16 mouse cellular contexts compared by ENCODE assay signal in genomic region chr1:37956690-37957431, GRCm38 (mm10). TPM values are rescaled to one million over a fixed set of nuclear protein-coding genes. Genes with fewer than 3 reads are reported as not detected.
DNase-seq lines count a peak whose midpoint lies in the region; TF ChIP-seq lines count a peak whose summit lies in the region.
"Had no signal": no experiment of that assay in that cellular context is flagged by ENCODE, and none has a peak within 500 bp of the region (broad histone marks: within the 10 kb centered on the region; RNA-seq: fewer than 3 reads in every experiment).

No protein-coding gene starts in this region.

- H3K27ac ChIP-seq in layer of hippocampus, adult 2 months, result no peak overlapping the region
- H3K27ac ChIP-seq: embryonic facial prominence, embryonic 12.5 days; limb, embryonic 15.5 days; midbrain, embryonic 12.5 days; stomach, postnatal 0 days had no signal

- peak; percentile 13 to 22 for DNase-seq in frontal cortex, adult 2 months (ENCODE audit: extremely low spot score in 1 of 2, low spot score in 1 of 2)
- no peak for DNase-seq in frontal cortex, postnatal 25 days (ENCODE audit: low spot score in 2 of 2)
- DNase-seq in left cerebral cortex, postnatal 4 days, result peak; percentile 27
- no peak for DNase-seq in left cerebral cortex, adult 9 months (ENCODE audit: low spot score in 2 of 2)
- DNase-seq in testis, postnatal 14 days (ENCODE audit: low spot score), result peak; percentile 21
- DNase-seq in testis, postnatal 10 days (ENCODE audit: low spot score), result no peak
- no peak for DNase-seq in embryo, embryonic 9.5 days (ENCODE audit: extremely low spot score)
- DNase-seq in layer of hippocampus, adult 2 months (ENCODE audit: low spot score in 2 of 2), result no peak
- DNase-seq: cerebellum, adult 2 months; gastrocnemius, postnatal 10 days; heart, postnatal 14 days had no signal

- no peak overlapping the region for H3K4me3 ChIP-seq in layer of hippocampus, adult 2 months
- H3K4me3 ChIP-seq: embryonic facial prominence, embryonic 12.5 days; limb, embryonic 15.5 days; midbrain, embryonic 12.5 days had no signal

- intact Hi-C loops in left cerebral cortex, postnatal 4 days (cut with DNase I), result no loop called here

- no peak for TF ChIP-seq CTCF in layer of hippocampus, adult 2 months (conservative IDR thresholded peaks at IDR 0.05)

RNA-seq across cellular contexts. Expression of gene Lyg1, which starts 0.7 kb away (rescaled TPM):
- polyA plus RNA-seq in frontal cortex, adult 2 months (2012; rRNA removed), result not detected in 2 replicates
- total RNA-seq in left cerebral cortex, postnatal 4 days (2021), result not detected
- not detected for total RNA-seq in layer of hippocampus, adult 2 months (2021)
- total RNA-seq: gastrocnemius, postnatal 10 days; heart, postnatal 14 days had no signal
- polyA plus RNA-seq: cerebellum, adult 2 months; embryonic facial prominence, embryonic 12.5 days; large intestine, adult 2 months; limb, embryonic 15.5 days; midbrain, embryonic 12.5 days had no signal

RNA-seq across cellular contexts. Expression of gene Lyg2, which starts 40.6 kb away (rescaled TPM):
- not detected in 2 replicates for polyA plus RNA-seq in frontal cortex, adult 2 months (2012; rRNA removed)
- total RNA-seq in left cerebral cortex, postnatal 4 days (2021), result not detected
- not detected for total RNA-seq in layer of hippocampus, adult 2 months (2021)
- total RNA-seq: gastrocnemius, postnatal 10 days; heart, postnatal 14 days had no signal
- polyA plus RNA-seq: embryonic facial prominence, embryonic 12.5 days; large intestine, adult 2 months; limb, embryonic 15.5 days; midbrain, embryonic 12.5 days; stomach, postnatal 0 days had no signal

RNA-seq across cellular contexts. Expression of gene Txndc9, which starts 40.8 kb away (rescaled TPM):
- polyA plus RNA-seq in frontal cortex, adult 2 months (2012; rRNA removed), result 44.6 and 48.4 TPM in 2 replicates
- 10 to 100 TPM; 72.7 to 75.0 TPM for total RNA-seq in left cerebral cortex, postnatal 4 days (2021)
- 10 to 100 TPM; 56.9 to 60.4 TPM for total RNA-seq in layer of hippocampus, adult 2 months (2021)

RNA-seq across cellular contexts. Expression of gene Eif5b, which starts 40.9 kb away (rescaled TPM):
- polyA plus RNA-seq in frontal cortex, adult 2 months (2012; rRNA removed), result 17.5 and 21.6 TPM in 2 replicates
- 10 to 100 TPM; 50.7 to 51.0 TPM for total RNA-seq in left cerebral cortex, postnatal 4 days (2021)
- total RNA-seq in layer of hippocampus, adult 2 months (2021), result 10 to 100 TPM; 37.7 to 38.5 TPM

Comparison
In these comparisons a context has a peak if more than half of its experiments do, and no peak if none do; other contexts are left out.
1. DNase-seq: peak in frontal cortex, adult 2 months (2 of 2), left cerebral cortex, postnatal 4 days (single experiment) and testis, postnatal 14 days (single experiment); none in frontal cortex, postnatal 25 days (0 of 2), left cerebral cortex, adult 9 months (0 of 2), testis, postnatal 10 days (single experiment), embryo, embryonic 9.5 days (single experiment) and layer of hippocampus, adult 2 months (0 of 2).